Mouse (Mus musculus) kidney, postnatal 25 days (tissue): ENCODE results near the gene Bcl2l11.
"Not testable (repeated sequence)": the region's sequence is repeated elsewhere in the genome, so short reads cannot be mapped to it uniquely, and the experiment has no call there.

ENCODE experiments used
- DNase-seq, 2 experiments: peaks; one replicate each; pipeline ENCODE4 v3.0.0; 2021; ENCODE audit warnings: mixed read lengths in 2 of 2

Gene Bcl2l11

GRCm38 (mm10) chr2:128176391-128177044 lies 50.7 kb downstream of the Bcl2l11 start:
- DNase-seq: peak in 1 of 2 experiments; percentile 37

- no peak for DNase-seq
Observed at GRCm38 (mm10) chr2:128177241-128177661, 51.4 kb downstream of the Bcl2l11 start.

GRCm38 (mm10) chr2:128179126-128179807 lies 53.4 kb downstream of the Bcl2l11 start:
- DNase-seq: no peak

GRCm38 (mm10) chr2:128179808-128180379 lies 54.1 kb downstream of the Bcl2l11 start:
- peak; percentile 71 to 88 for DNase-seq

- not testable (repeated sequence) for DNase-seq
Observed at GRCm38 (mm10) chr2:128182181-128182580, 56.3 kb downstream of the Bcl2l11 start.

GRCm38 (mm10) chr2:128182751-128183150 lies 56.9 kb downstream of the Bcl2l11 start:
- no peak for DNase-seq

- DNase-seq: no peak
Observed at GRCm38 (mm10) chr2:128183762-128184161, 57.9 kb downstream of the Bcl2l11 start.

- peak in 1 of 2 experiments; percentile 13 for DNase-seq
Observed at GRCm38 (mm10) chr2:128185942-128186341, 60.1 kb downstream of the Bcl2l11 start.

GRCm38 (mm10) chr2:128187277-128187676 lies 61.4 kb downstream of the Bcl2l11 start:
- no peak for DNase-seq

GRCm38 (mm10) chr2:128188461-128188860 lies 62.6 kb downstream of the Bcl2l11 start:
- DNase-seq: peak in 1 of 2 experiments; percentile 23

GRCm38 (mm10) chr2:128189691-128190090 lies 63.9 kb downstream of the Bcl2l11 start:
- no peak for DNase-seq

GRCm38 (mm10) chr2:128190196-128190595 lies 64.4 kb downstream of the Bcl2l11 start:
- DNase-seq: no peak

- peak; percentile 82 to 92 for DNase-seq
Observed at GRCm38 (mm10) chr2:128193411-128193810, 67.6 kb downstream of the Bcl2l11 start.

GRCm38 (mm10) chr2:128197379-128197778 lies 71.5 kb downstream of the Bcl2l11 start:
- DNase-seq: no peak

- no peak for DNase-seq
Observed at GRCm38 (mm10) chr2:128203147-128203546, 77.3 kb downstream of the Bcl2l11 start.

GRCm38 (mm10) chr2:128203749-128204405 lies 78.0 kb downstream of the Bcl2l11 start:
- no peak for DNase-seq

- peak; percentile 62 to 89 for DNase-seq
Observed at GRCm38 (mm10) chr2:128208541-128208940, 82.7 kb downstream of the Bcl2l11 start.

GRCm38 (mm10) chr2:128209841-128210329 lies 84.0 kb downstream of the Bcl2l11 start:
- DNase-seq: no peak

- peak in 1 of 2 experiments; percentile 35 for DNase-seq
Observed at GRCm38 (mm10) chr2:128210376-128210775, 84.5 kb downstream of the Bcl2l11 start.

GRCm38 (mm10) chr2:128211022-128211880 lies 85.4 kb downstream of the Bcl2l11 start:
- DNase-seq: peak in 1 of 2 experiments; percentile 58

- DNase-seq: no peak
Observed at GRCm38 (mm10) chr2:128211881-128212209, 86.0 kb downstream of the Bcl2l11 start.
